Mouse (Mus musculus): ENCODE measurements around the gene Cnpy4. TPM values are rescaled to one million over a fixed set of nuclear protein-coding genes. Genes with fewer than 3 reads are reported as not detected.

Cnpy4 gene
- 29.5 and 31.5 TPM in 2 replicates for polyA plus RNA-seq (2014; fragmentation: Nextera tagmentation; extraction: Ambion mirVana)

DNA sequence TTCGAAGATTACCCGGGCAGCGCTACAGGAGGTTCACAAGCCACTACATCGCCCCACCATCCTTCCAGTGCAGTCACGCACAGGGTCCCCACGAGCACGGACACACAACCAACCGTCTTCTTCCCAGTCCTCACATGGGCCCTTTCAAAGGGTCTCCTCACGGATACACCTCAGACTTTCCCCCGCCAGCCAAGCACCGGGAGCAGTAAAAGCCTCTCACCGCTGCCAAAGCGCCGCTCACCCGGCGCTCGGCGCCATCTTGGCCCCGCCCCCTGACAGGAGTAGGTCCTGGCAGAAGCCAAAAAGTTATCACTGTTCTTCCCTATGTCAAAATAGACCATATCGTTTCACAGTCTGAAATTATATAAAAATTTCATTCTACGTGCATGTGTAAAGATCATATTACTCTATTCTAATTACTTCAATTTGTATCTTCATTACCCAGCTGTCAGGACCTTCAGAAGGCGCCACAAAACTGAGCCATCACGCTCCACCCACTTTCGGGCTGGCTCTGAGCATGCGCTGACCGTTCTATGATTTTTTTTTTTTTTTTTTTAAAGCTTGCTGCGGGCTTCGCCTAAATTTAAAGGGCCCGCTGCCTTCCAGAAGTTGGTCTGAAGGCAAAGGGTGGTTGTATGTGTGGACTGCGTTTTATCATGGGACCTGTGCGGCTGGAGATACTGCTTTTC is at the start of gene Cnpy4, which contains the start of gene Taf6:
Cnpy4 (plus strand) TSS at position 536 of the 689 bp plus-strand sequence.
Taf6 (minus strand) TSS at position 502 of the 689 bp plus-strand sequence.
- Histone ChIP-seq H3K9me3 (ENCODE audit: control insufficient read depth, low read length) (no peaks in the 10 kb centered on the region), H3K27ac (peak within 1 kb of the TSS; percentile 71), H3K27me3 (ENCODE audit: control insufficient read depth, insufficient read depth, low read length) (no peaks in the 10 kb centered on the region), H3K36me3 (replicated peaks; ENCODE audit: control insufficient read depth, insufficient read depth) (peaks cover 41% of the 10 kb centered on the region), H3K4me2 (replicated peaks) (peak within 1 kb of the TSS; percentile 74), H3K4me1 (replicated peaks; ENCODE audit: control insufficient read depth, insufficient read depth, low read length) (peaks cover 17% of the 10 kb centered on the region), H3K9ac (peak within 1 kb of the TSS; percentile 86), H3K4me3 (replicated peaks; ENCODE audit: low read length) (peak within 1 kb of the TSS; percentile 72)
- peak; percentile 82 for ATAC-seq (ENCODE audit: low FRiP score)
- peak; percentile 90 for DNase-seq (ENCODE audit: low spot score)
- under 1% methylated on average over 31 of the region's 31 CpGs for WGBS

DNA sequence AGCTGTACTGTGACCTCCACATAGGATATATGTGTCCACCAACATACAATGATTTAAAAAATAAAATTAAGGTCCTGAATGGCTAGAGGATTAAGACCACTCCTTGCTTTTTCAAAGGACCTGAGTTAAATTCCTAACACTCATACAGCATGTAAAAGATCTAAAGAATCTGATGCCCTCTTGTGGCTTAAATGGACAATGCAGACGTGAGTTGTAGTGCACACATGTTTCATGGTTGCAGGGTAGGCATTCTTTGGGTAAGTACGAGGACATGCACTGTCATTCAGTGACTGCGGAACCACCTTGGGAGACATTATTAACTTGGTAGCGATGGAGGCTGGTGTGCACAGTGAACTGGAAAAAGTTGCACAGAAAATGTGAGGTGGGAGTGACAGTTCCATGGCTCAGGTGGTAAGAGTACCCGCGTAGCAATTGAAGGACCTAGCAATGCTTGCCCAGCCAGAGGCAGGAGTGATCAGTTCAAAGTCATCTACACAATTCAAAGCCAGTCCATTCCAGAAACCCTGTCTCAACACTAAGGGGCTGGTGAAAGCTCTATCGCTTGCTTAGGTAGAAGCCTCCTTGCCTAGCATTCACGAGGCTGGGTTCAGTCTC is 49.2 kb upstream of the Cnpy4 start:
- Histone ChIP-seq H3K9ac (no peak overlapping the region), H3K27me3 (ENCODE audit: control insufficient read depth, insufficient read depth, low read length) (no peaks in the 10 kb centered on the region), H3K27ac (no peak overlapping the region), H3K4me2 (replicated peaks) (no peak overlapping the region), H3K4me3 (replicated peaks; ENCODE audit: low read length) (no peak overlapping the region), H3K4me1 (replicated peaks; ENCODE audit: control insufficient read depth, insufficient read depth, low read length) (no peaks in the 10 kb centered on the region), H3K36me3 (replicated peaks; ENCODE audit: control insufficient read depth, insufficient read depth) (peaks cover 55% of the 10 kb centered on the region), H3K9me3 (ENCODE audit: control insufficient read depth, low read length) (no peaks in the 10 kb centered on the region)
- ATAC-seq (ENCODE audit: low FRiP score) (no peak), DNase-seq (ENCODE audit: low spot score) (peak; percentile 84)
- 64% methylated on average over 8 of the region's 8 CpGs for WGBS

DNA sequence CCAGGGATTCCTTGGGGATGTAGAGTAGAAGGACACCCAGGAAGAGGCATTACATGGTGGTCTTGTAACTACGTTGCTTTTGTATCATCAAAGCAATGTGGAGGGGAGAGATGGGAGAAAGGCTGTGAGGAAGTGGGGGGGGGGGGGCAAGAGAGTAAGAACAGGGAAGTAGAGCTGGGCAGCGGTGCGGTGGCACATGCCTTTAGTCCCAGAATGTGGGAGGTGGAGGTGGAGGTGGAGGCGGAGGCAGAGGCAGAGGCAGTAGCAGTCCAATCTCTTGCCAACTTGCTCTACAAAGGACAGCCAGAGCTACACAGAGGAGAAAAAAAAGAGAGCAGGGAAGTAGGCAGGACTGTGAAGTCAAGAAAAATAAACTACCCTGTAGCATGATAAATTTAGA is 48.7 kb upstream of the Cnpy4 start:
- Histone ChIP-seq H3K4me2 (replicated peaks) (no peak overlapping the region), H3K9me3 (ENCODE audit: control insufficient read depth, low read length) (no peaks in the 10 kb centered on the region), H3K36me3 (replicated peaks; ENCODE audit: control insufficient read depth, insufficient read depth) (peaks cover 55% of the 10 kb centered on the region), H3K27me3 (ENCODE audit: control insufficient read depth, insufficient read depth, low read length) (no peaks in the 10 kb centered on the region), H3K4me3 (replicated peaks; ENCODE audit: low read length) (no peak overlapping the region), H3K9ac (no peak overlapping the region), H3K4me1 (replicated peaks; ENCODE audit: control insufficient read depth, insufficient read depth, low read length) (no peaks in the 10 kb centered on the region), H3K27ac (no peak overlapping the region)
- DNase-seq (ENCODE audit: low spot score) (no peak), ATAC-seq (ENCODE audit: low FRiP score) (no peak)
- WGBS: 88% methylated on average over 4 of the region's 4 CpGs

DNA sequence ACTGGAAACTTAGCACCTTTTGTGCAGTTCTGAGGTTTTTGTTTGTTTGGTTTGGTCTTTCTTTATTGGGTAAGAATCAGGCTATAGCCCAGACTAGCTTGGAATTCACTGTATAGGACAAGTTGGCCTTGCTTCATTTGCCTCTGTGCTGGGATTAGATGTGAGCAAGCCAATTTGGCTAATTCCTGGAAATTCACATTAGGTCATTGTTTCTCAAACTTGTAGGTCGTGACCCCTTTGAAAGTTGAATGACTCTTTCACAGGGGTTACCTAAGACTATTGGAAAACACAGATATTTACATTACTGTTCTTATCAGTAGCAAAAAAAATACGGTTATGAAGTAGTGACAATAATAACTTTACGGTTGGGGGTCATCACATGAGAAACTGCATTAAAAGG is 32.9 kb upstream of the Cnpy4 start:
- Histone ChIP-seq H3K9me3 (ENCODE audit: control insufficient read depth, low read length) (no peaks in the 10 kb centered on the region), H3K36me3 (replicated peaks; ENCODE audit: control insufficient read depth, insufficient read depth) (peaks cover 27% of the 10 kb centered on the region), H3K9ac (peak overlapping the region; percentile 98), H3K4me2 (replicated peaks) (peak overlapping the region; percentile 89), H3K27me3 (ENCODE audit: control insufficient read depth, insufficient read depth, low read length) (no peaks in the 10 kb centered on the region), H3K4me1 (replicated peaks; ENCODE audit: control insufficient read depth, insufficient read depth, low read length) (peaks cover 10% of the 10 kb centered on the region), H3K27ac (peak overlapping the region; percentile 97; the same call in 1 of the 2 replicates), H3K4me3 (replicated peaks; ENCODE audit: low read length) (peak overlapping the region; percentile 74)
- WGBS: 89% methylated on average over 3 of the region's 3 CpGs
- DNase-seq (ENCODE audit: low spot score) (no peak), ATAC-seq (ENCODE audit: low FRiP score) (no peak)

DNA sequence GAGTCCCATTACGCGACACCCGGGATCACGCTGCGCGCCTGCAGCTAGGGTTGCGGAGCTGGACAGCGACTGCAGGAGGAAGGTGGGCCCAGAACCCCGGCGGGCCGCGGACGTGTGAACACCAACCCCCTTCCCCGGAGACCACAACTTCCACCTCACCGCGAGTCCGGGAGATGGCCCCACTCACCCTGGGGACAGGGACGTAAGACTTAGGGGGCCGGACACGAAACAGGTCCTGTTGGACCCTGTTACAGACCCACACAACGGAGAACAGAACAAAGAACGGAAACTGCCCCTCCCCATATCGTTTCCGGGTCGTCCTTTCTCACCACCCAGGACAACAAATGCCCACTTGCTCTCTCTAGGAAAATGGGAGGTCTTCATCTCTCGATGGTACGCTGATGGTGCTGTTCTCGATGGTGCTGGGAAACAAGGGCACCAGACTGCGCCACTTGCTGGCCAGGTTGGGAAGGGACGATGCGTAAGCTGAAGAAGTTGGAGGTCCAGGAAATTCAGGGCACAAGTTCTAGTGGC is 31.8 kb upstream of the Cnpy4 start, which contains the start of gene Zfp113:
Zfp113 (minus strand) TSS at position 302 of the 534 bp plus-strand sequence.
- Histone ChIP-seq H3K4me1 (replicated peaks; ENCODE audit: control insufficient read depth, insufficient read depth, low read length) (peaks cover 10% of the 10 kb centered on the region), H3K9me3 (ENCODE audit: control insufficient read depth, low read length) (no peaks in the 10 kb centered on the region), H3K27me3 (ENCODE audit: control insufficient read depth, insufficient read depth, low read length) (no peaks in the 10 kb centered on the region), H3K36me3 (replicated peaks; ENCODE audit: control insufficient read depth, insufficient read depth) (peaks cover 23% of the 10 kb centered on the region), H3K9ac (peak within 1 kb of the TSS; percentile 98), H3K4me3 (replicated peaks; ENCODE audit: low read length) (peak within 1 kb of the TSS; percentile 74), H3K4me2 (replicated peaks) (peak within 1 kb of the TSS; percentile 89), H3K27ac (peak within 1 kb of the TSS; percentile 97)
- WGBS: under 1% methylated on average over 31 of the region's 31 CpGs
- ATAC-seq (ENCODE audit: low FRiP score): peak; percentile 96
- peak; percentile 95 for DNase-seq (ENCODE audit: low spot score)

DNA sequence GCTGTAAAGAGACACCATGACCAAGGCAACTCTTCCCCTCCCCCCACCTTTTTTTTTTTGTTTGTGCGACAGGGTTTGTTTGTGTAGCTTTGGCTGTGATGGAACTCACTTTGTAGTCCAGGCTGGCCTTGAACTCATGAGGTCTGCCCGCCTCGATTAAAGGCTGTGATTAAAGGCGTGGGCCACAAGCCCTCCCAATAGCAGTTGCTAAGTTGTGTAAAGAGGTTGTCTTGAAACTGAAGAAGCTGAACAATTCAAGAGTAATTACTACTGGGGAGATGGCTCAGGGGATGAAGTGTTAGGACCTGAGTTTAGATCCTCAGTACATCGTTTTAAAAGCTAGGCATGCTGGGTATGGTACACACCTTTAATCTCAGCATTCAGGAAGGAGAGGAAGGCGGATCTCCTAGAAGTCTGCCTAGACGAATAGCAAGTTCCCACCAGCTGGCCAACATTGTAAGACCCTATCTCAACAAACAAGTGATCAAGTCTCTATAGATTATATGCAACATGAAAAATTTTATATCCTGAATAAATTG is 27.0 kb upstream of the Cnpy4 start:
- no peaks in the 10 kb centered on the region for H3K9me3 ChIP-seq (ENCODE audit: control insufficient read depth, low read length)
- ATAC-seq (ENCODE audit: low FRiP score) (no peak), DNase-seq (ENCODE audit: low spot score) (no peak)
- WGBS: 71% methylated on average over 7 of the region's 7 CpGs
- H3K36me3 ChIP-seq (replicated peaks; ENCODE audit: control insufficient read depth, insufficient read depth): peaks cover 31% of the 10 kb centered on the region
- H3K27ac ChIP-seq: peak overlapping the region; percentile 80; the same call in 1 of the 2 replicates
- H3K4me1 ChIP-seq (replicated peaks; ENCODE audit: control insufficient read depth, insufficient read depth, low read length): peaks cover 12% of the 10 kb centered on the region
- peak overlapping the region; percentile 80 for H3K9ac ChIP-seq
- peak overlapping the region; percentile 64 for H3K4me3 ChIP-seq (replicated peaks; ENCODE audit: low read length)
- peak overlapping the region; percentile 78 for H3K4me2 ChIP-seq (replicated peaks)
- no peaks in the 10 kb centered on the region for H3K27me3 ChIP-seq (ENCODE audit: control insufficient read depth, insufficient read depth, low read length)

DNA sequence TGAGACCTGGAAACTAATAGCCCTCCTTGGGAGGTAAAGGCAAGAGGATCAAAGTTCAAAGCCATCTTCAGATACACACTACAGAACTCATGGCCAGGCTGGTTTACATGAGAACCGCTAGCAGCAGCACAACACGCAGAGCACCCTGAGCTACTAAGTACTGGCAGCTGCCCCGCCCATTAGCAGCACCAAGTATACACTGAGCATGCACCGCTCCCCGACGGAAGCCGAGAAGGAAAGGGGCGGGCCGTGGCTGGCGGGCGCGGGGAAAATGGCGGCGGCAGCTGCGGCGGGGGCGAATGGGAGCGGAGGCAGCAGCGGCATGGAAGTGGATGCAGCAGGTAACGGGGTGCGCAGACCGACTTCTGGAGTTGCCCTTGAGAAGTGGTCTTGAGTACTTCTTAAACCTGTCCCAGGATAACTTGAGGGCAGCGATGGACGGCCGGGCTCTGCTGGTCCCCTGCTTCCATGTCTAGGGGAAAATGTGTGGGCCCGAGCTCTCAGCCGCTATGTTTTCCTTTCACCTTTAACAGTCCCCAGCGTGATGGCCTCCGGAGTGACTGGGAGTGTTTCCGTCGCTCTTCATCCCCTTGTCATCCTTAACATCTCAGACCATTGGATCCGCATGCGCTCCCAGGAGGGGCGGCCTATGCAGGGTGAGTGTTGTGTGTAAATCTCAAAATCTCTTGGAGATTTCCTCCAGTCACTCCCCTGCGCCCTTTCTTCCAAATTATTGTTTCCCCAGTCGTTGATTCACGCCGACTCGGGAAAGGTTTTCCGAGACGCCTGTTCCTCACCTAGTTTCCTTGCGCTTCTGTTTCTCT is 26.2 kb upstream of the Cnpy4 start, which contains the start of gene Cops6:
Cops6 (plus strand) TSS at position 230 of the 824 bp plus-strand sequence.
- Histone ChIP-seq H3K36me3 (replicated peaks; ENCODE audit: control insufficient read depth, insufficient read depth) (peaks cover 38% of the 10 kb centered on the region), H3K4me3 (replicated peaks; ENCODE audit: low read length) (peak within 1 kb of the TSS; percentile 64), H3K4me1 (replicated peaks; ENCODE audit: control insufficient read depth, insufficient read depth, low read length) (peaks cover 12% of the 10 kb centered on the region), H3K4me2 (replicated peaks) (peak within 1 kb of the TSS; percentile 78), H3K9me3 (ENCODE audit: control insufficient read depth, low read length) (no peaks in the 10 kb centered on the region), H3K27ac (peak within 1 kb of the TSS; percentile 80), H3K9ac (peak within 1 kb of the TSS; percentile 80), H3K27me3 (ENCODE audit: control insufficient read depth, insufficient read depth, low read length) (no peaks in the 10 kb centered on the region)
- ATAC-seq (ENCODE audit: low FRiP score): peak; percentile 95
- 1% methylated on average over 42 of the region's 42 CpGs for WGBS
- peak; percentile 91 for DNase-seq (ENCODE audit: low spot score)

DNA sequence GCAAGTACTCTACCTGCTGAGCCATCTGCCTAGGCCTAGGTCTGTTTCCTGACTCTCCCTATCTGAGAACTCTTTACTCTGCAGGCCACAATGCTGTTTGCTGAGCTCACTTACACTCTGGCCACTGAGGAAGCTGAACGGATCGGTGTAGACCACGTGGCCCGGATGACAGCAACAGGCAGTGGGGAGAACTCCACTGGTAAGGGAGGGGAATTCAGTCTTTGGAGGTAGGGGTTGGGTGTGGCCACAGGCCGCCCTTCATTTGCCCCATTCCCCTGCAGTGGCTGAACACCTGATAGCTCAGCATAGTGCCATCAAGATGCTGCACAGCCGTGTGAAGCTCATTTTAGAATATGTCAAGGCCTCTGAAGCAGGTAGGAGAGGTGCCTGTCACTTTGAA is 24.2 kb upstream of the Cnpy4 start:
- H3K36me3 ChIP-seq (replicated peaks; ENCODE audit: control insufficient read depth, insufficient read depth): peaks cover 58% of the 10 kb centered on the region
- H3K4me3 ChIP-seq (replicated peaks; ENCODE audit: low read length): no peak overlapping the region
- no peaks in the 10 kb centered on the region for H3K27me3 ChIP-seq (ENCODE audit: control insufficient read depth, insufficient read depth, low read length)
- no peak for DNase-seq (ENCODE audit: low spot score)
- H3K4me1 ChIP-seq (replicated peaks; ENCODE audit: control insufficient read depth, insufficient read depth, low read length): peaks cover 12% of the 10 kb centered on the region
- H3K27ac ChIP-seq: no peak overlapping the region
- no peak for ATAC-seq (ENCODE audit: low FRiP score)
- H3K4me2 ChIP-seq (replicated peaks): no peak overlapping the region
- 77% methylated on average over 6 of the region's 6 CpGs for WGBS
- no peaks in the 10 kb centered on the region for H3K9me3 ChIP-seq (ENCODE audit: control insufficient read depth, low read length)
- no peak overlapping the region for H3K9ac ChIP-seq
